Mouse (Mus musculus) stomach, postnatal 0 days (tissue): ENCODE results near the gene Hoxb9. TPM values are rescaled to one million over a fixed set of nuclear protein-coding genes. Genes with fewer than 3 reads are reported as not detected.

Experiments used
- ATAC-seq: fragments of 200-750 bp; cut with Nextera tagmentation; 2 replicates; pipeline ENCODE4 v1.8.0; 2017; ENCODE audit not compliant: low FRiP score, low TSS enrichment
- DNase-seq: peaks from one replicate; pipeline ENCODE4 v3.0.0-alpha.2; 2016; ENCODE audit warnings: low spot score
- H3K27ac ChIP-seq: fragments of 300-500 bp; sonication (generic); replicated peaks from 2 replicates; pipeline ENCODE4 v1.5.1; 2014; ENCODE audit warnings: mild to moderate bottlenecking, control low read depth
- H3K27me3 ChIP-seq: fragments of 300-500 bp; sonication (generic); 2 replicates; pipeline ENCODE4 v1.6.1; 2014; ENCODE audit warnings: low read length; ENCODE audit not compliant: control insufficient read depth, insufficient read depth
- H3K36me3 ChIP-seq: fragments of 300-500 bp; sonication (generic); 2 replicates; pipeline ENCODE4 v1.6.1; 2014; ENCODE audit warnings: low read length, mixed read lengths; ENCODE audit not compliant: control insufficient read depth, insufficient read depth
- H3K4me1 ChIP-seq: fragments of 300-500 bp; sonication (generic); replicated peaks from 2 replicates; pipeline ENCODE4 v1.6.1; 2014; ENCODE audit warnings: antibody characterized with exemption; ENCODE audit not compliant: control insufficient read depth, insufficient read depth
- H3K4me2 ChIP-seq: fragments of 300-500 bp; sonication (generic); replicated peaks from 2 replicates; pipeline ENCODE4 v1.6.1; 2014; ENCODE audit warnings: low read depth, mild to moderate bottlenecking, control low read depth, moderate library complexity
- H3K4me3 ChIP-seq: fragments of 300-500 bp; sonication (generic); 2 replicates; pipeline ENCODE4 v1.5.1; 2014; ENCODE audit warnings: low read depth, low read length, control low read depth
- H3K9ac ChIP-seq: fragments of 300-500 bp; sonication (generic); 2 replicates; pipeline ENCODE4 v1.6.1; 2014; ENCODE audit warnings: mild to moderate bottlenecking, low read length, control low read depth, mixed read lengths
- H3K9me3 ChIP-seq: fragments of 300-500 bp; sonication (generic); 2 replicates; pipeline ENCODE4 v1.6.1; 2016; ENCODE audit warnings: low read length; ENCODE audit not compliant: control insufficient read depth
- CTCF ChIP-seq: IDR thresholded peaks from 2 replicates; pipeline ENCODE4 v1.5.1; 2016; ENCODE audit warnings: antibody characterized with exemption, low read depth, mild to moderate bottlenecking, moderate library complexity
- EP300 ChIP-seq: optimal IDR thresholded peaks from 2 replicates; pipeline ENCODE3; 2016; ENCODE audit warnings: antibody characterized with exemption
- WGBS: fragments of 180-500 bp; shearing (Covaris S2); extraction: QIAGEN DNeasy Blood & Tissue Kit; methylation state at CpG from one replicate; pipeline ENCODE4 v1.1.7; 2014; 5-methylcytosine and 5-hydroxymethylcytosine counted together
- microRNA counts: library from miRNA; unstranded; fragments of <30 nt; microRNA quantifications from one replicate; lab custom pipeline; 2015
- microRNA-seq: library from miRNA; unstranded; fragments of <30 nt; microRNA quantifications from one replicate; pipeline ENCODE4, GENCODE M21; 2016
- polyA plus RNA-seq: library from polyadenylated mRNA; unstranded; fragments of >200 nt; fragmentation: Nextera tagmentation; extraction: Ambion mirVana; gene quantifications from 2 replicates; pipeline ENCODE4 v1.2.1, GENCODE M21; 2015

The Hoxb9 gene
- polyA plus RNA-seq, 1 experiment from 2014 or later = 0.06 TPM

DNA sequence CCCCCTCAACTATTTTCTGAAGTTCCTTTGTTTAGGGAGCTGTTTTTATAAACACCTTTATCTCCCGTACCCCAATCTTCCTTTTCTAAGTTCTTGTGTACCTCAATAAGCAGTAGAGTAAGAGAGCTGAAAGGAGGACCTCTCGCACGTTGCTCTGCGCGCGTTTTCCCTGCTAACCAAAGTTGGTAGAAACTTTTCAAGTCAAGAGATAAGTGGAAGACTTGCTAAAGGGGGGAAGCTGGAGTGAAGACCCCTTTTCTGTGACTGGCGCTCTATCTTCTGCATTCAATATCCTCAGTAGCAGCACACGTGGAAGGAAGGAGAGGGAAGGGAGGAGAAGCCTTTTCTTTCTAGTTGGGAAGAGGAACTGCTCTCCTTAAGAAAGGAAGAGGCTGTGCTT is 53.7 kb downstream of the Hoxb9 start:
- H3K27me3 ChIP-seq = no peaks in the 10 kb centered on the region; the same call in 1 of the 2 replicates
- H3K27ac ChIP-seq = peak overlapping the region; percentile 84
- TF ChIP-seq CTCF = no peak
- peak overlapping the region; percentile 64 for H3K4me2 ChIP-seq
- H3K9ac ChIP-seq = peak overlapping the region; percentile 70
- ATAC-seq (no peak), DNase-seq (no peak)
- H3K4me1 ChIP-seq = no peaks in the 10 kb centered on the region
- H3K4me3 ChIP-seq = peak overlapping the region; percentile 31
- WGBS = 17% methylated on average over 8 of the region's 8 CpGs
- H3K36me3 ChIP-seq = no peaks in the 10 kb centered on the region
- no peaks in the 10 kb centered on the region for H3K9me3 ChIP-seq

DNA sequence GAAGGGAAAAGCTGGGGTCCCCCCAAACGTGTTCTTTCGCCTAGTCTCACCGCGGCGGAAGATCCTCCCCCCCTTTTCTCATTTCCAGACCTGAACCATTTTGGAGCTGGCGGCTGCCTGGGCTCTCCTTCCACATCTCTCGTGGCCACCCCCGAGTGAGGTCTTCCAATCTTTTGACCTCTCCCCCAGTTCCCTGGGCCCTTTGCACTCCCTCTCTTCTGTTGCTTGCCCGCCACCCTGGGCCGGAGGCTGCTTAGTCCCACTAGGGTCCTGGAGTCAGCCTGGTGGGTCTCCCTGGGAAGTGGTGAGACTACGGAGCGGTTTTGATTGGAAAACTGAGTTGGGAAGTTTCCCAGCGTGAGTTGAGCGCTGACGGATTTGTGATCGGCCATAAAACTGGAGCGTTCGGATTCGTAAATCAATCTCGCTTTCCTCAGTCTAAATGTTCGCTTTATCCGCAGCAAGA is 54.5 kb downstream of the Hoxb9 start:
- Histone ChIP-seq H3K4me1 (no peaks in the 10 kb centered on the region), H3K4me2 (peak overlapping the region; percentile 64), H3K27me3 (no peaks in the 10 kb centered on the region; the same call in 1 of the 2 replicates), H3K9ac (peak overlapping the region; percentile 70), H3K9me3 (no peaks in the 10 kb centered on the region), H3K27ac (peak overlapping the region; percentile 84), H3K4me3 (peak overlapping the region; percentile 31), H3K36me3 (no peaks in the 10 kb centered on the region)
- TF ChIP-seq EP300 = no peak
- no peak for TF ChIP-seq CTCF
- DNase-seq (no peak), ATAC-seq (no peak)
- 33% methylated on average over 22 of the region's 22 CpGs for WGBS

MicroRNAs encoded within 50 kb of the gene (microRNA counts, 519-probe panel; counts per million panel counts)
- microRNA mmu-miR-10a (lab: Ali Mortazavi, UCI) (5,853 counts per million, percentile 76 among the panel's probes with 10 or more counts), microRNA mmu-miR-196a (lab: Ali Mortazavi, UCI) (not detected)

Small RNAs within 50 kb of the gene (microRNA-seq; reads per million reads assigned to microRNA genes)
- 27,500 reads per million, percentile 97 among the genes with 10 or more reads in this experiment for gene Mir10a
- gene Mir196a-1 = not detected

Other genes starting within 250 kb of the Hoxb9 start
- gene Gip, start 246.9 kb upstream of the Hoxb9 start, polyA plus RNA-seq = 1.8 and 3.2 TPM in 2 replicates
- 76.0 and 83.0 TPM in 2 replicates for gene Snf8, start 236.6 kb upstream of the Hoxb9 start, polyA plus RNA-seq
- gene Ube2z, start 206.1 kb upstream of the Hoxb9 start, polyA plus RNA-seq = 26.4 and 28.7 TPM in 2 replicates
- gene Atp5g1, start 195.8 kb upstream of the Hoxb9 start, polyA plus RNA-seq = 1,003 and 1,182 TPM in 2 replicates
- gene Calcoco2, start 159.5 kb upstream of the Hoxb9 start, polyA plus RNA-seq = not detected in 2 replicates
- 0.12 and 0.13 TPM in 2 replicates for gene Ttll6, start 137.7 kb upstream of the Hoxb9 start, polyA plus RNA-seq
- gene Hoxb13, start 77.1 kb upstream of the Hoxb9 start, polyA plus RNA-seq = not detected in 2 replicates
- 0.42 and 0.83 TPM in 2 replicates for gene Hoxb8, start 10.4 kb downstream of the Hoxb9 start, polyA plus RNA-seq
- gene Hoxb7, start 15.2 kb downstream of the Hoxb9 start, polyA plus RNA-seq = 5.5 and 6.0 TPM in 2 replicates
- 6.9 and 7.9 TPM in 2 replicates for gene Hoxb6, start 21.0 kb downstream of the Hoxb9 start, polyA plus RNA-seq
- 7.5 and 8.2 TPM in 2 replicates for gene Hoxb5, start 31.9 kb downstream of the Hoxb9 start, polyA plus RNA-seq
- 1.2 and 1.6 TPM in 2 replicates for gene Hoxb4, start 46.8 kb downstream of the Hoxb9 start, polyA plus RNA-seq
- 0.94 and 0.97 TPM in 2 replicates for gene Hoxb3, start 51.9 kb downstream of the Hoxb9 start, polyA plus RNA-seq
- 12.2 and 13.4 TPM in 2 replicates for gene Hoxb2, start 79.1 kb downstream of the Hoxb9 start, polyA plus RNA-seq
- gene Hoxb1, start 94.3 kb downstream of the Hoxb9 start, polyA plus RNA-seq = 0.06 TPM in 1 of 2 replicates, not detected in the other
- 0.45 and 0.56 TPM in 2 replicates for gene Skap1, start 193.1 kb downstream of the Hoxb9 start, polyA plus RNA-seq